Mouse (Mus musculus): ENCODE measurements at regions not wholly inside any gene's neighbourhood (a gene's known extent, or its start where the extent isn't known, plus 50 kb on each side); places are given as distances from the start of the nearest gene placed in this dataset.
A peak's percentile ranks its signal among the peaks of the same experiment; 100 is the strongest.

GRCm38 (mm10) chr14:68973636-68974101, 320.4 kb downstream of the Synb start:
- Histone ChIP-seq H3K4me1 (replicated peaks; ENCODE audit: control insufficient read depth, insufficient read depth, low read length) (no peaks in the 10 kb centered on the region), H3K27me3 (replicated peaks; ENCODE audit: control insufficient read depth, insufficient read depth, low read length) (no peaks in the 10 kb centered on the region), H3K4me3 (ENCODE audit: low read depth, low read length) (no peak overlapping the region), H3K9ac (ENCODE audit: low read length) (no peak overlapping the region), H3K4me2 (ENCODE audit: low read length) (no peak overlapping the region), H3K36me3 (ENCODE audit: control insufficient read depth, insufficient read depth, low read length) (no peaks in the 10 kb centered on the region), H3K9me3 (ENCODE audit: control insufficient read depth, low read length) (no peaks in the 10 kb centered on the region), H3K27ac (ENCODE audit: low read depth) (no peak overlapping the region)
- DNase-seq (ENCODE audit: low spot score) (no peak), ATAC-seq (replicated peaks; ENCODE audit: low FRiP score, low TSS enrichment, low read depth) (no peak)
- 75% methylated on average over 8 of the region's 8 CpGs for WGBS

- H3K27me3 ChIP-seq (replicated peaks; ENCODE audit: control insufficient read depth, insufficient read depth, low read length) = no peaks in the 10 kb centered on the region
- ATAC-seq (replicated peaks; ENCODE audit: low FRiP score, low TSS enrichment, low read depth) = no peak
- WGBS = 0% methylated on average over 1 of the region's 1 CpGs
Measured at GRCm38 (mm10) chr14:68966758-68967157, 327.3 kb downstream of the Synb start.

GRCm38 (mm10) chr14:68954577-68955460, 339.3 kb downstream of the Synb start:
- no peak for ATAC-seq (replicated peaks; ENCODE audit: low FRiP score, low TSS enrichment, low read depth)

More at GRCm38 (mm10) chr14:68966758-68967157, 327.3 kb downstream of the Synb start:
- Histone ChIP-seq H3K4me3 (ENCODE audit: low read depth, low read length) (no peak overlapping the region), H3K9ac (ENCODE audit: low read length) (no peak overlapping the region), H3K9me3 (ENCODE audit: control insufficient read depth, low read length) (no peaks in the 10 kb centered on the region), H3K27ac (ENCODE audit: low read depth) (no peak overlapping the region), H3K36me3 (ENCODE audit: control insufficient read depth, insufficient read depth, low read length) (no peaks in the 10 kb centered on the region), H3K4me2 (ENCODE audit: low read length) (no peak overlapping the region), H3K4me1 (replicated peaks; ENCODE audit: control insufficient read depth, insufficient read depth, low read length) (no peaks in the 10 kb centered on the region)
- DNase-seq (ENCODE audit: low spot score) = peak; percentile 60

GRCm38 (mm10) chr14:68945906-68946305, 348.2 kb downstream of the Synb start:
- Histone ChIP-seq H3K4me2 (ENCODE audit: low read length) (no peak overlapping the region), H3K9me3 (ENCODE audit: control insufficient read depth, low read length) (no peaks in the 10 kb centered on the region), H3K27me3 (replicated peaks; ENCODE audit: control insufficient read depth, insufficient read depth, low read length) (no peaks in the 10 kb centered on the region), H3K36me3 (ENCODE audit: control insufficient read depth, insufficient read depth, low read length) (no peaks in the 10 kb centered on the region), H3K9ac (ENCODE audit: low read length) (no peak overlapping the region), H3K4me3 (ENCODE audit: low read depth, low read length) (no peak overlapping the region), H3K27ac (ENCODE audit: low read depth) (no peak overlapping the region), H3K4me1 (replicated peaks; ENCODE audit: control insufficient read depth, insufficient read depth, low read length) (no peaks in the 10 kb centered on the region)
- no peak for DNase-seq (ENCODE audit: low spot score)
- no peak for ATAC-seq (replicated peaks; ENCODE audit: low FRiP score, low TSS enrichment, low read depth)
- 85% methylated on average over 3 of the region's 3 CpGs for WGBS

More at GRCm38 (mm10) chr14:68954577-68955460, 339.3 kb downstream of the Synb start:
- H3K9me3 ChIP-seq (ENCODE audit: control insufficient read depth, low read length) = no peaks in the 10 kb centered on the region
- H3K27me3 ChIP-seq (replicated peaks; ENCODE audit: control insufficient read depth, insufficient read depth, low read length) = no peaks in the 10 kb centered on the region
- H3K4me1 ChIP-seq (replicated peaks; ENCODE audit: control insufficient read depth, insufficient read depth, low read length) = no peaks in the 10 kb centered on the region
- H3K9ac ChIP-seq (ENCODE audit: low read length) = no peak overlapping the region
- H3K4me2 ChIP-seq (ENCODE audit: low read length) = no peak overlapping the region
- H3K27ac ChIP-seq (ENCODE audit: low read depth) = no peak overlapping the region
- no peaks in the 10 kb centered on the region for H3K36me3 ChIP-seq (ENCODE audit: control insufficient read depth, insufficient read depth, low read length)
- 69% methylated on average over 9 of the region's 9 CpGs for WGBS
- DNase-seq (ENCODE audit: low spot score) = no peak
- no peak overlapping the region for H3K4me3 ChIP-seq (ENCODE audit: low read depth, low read length)

GRCm38 (mm10) chr14:68945434-68945833, 348.7 kb downstream of the Synb start:
- ATAC-seq (replicated peaks; ENCODE audit: low FRiP score, low TSS enrichment, low read depth) = no peak

GRCm38 (mm10) chr14:68941759-68942158, 352.3 kb downstream of the Synb start:
- no peak overlapping the region for H3K4me3 ChIP-seq (ENCODE audit: low read depth, low read length)
- no peaks in the 10 kb centered on the region for H3K27me3 ChIP-seq (replicated peaks; ENCODE audit: control insufficient read depth, insufficient read depth, low read length)
- H3K4me1 ChIP-seq (replicated peaks; ENCODE audit: control insufficient read depth, insufficient read depth, low read length) = no peaks in the 10 kb centered on the region
- WGBS = 89% methylated on average over 2 of the region's 2 CpGs
- no peak overlapping the region for H3K27ac ChIP-seq (ENCODE audit: low read depth)
- no peaks in the 10 kb centered on the region for H3K36me3 ChIP-seq (ENCODE audit: control insufficient read depth, insufficient read depth, low read length)
- H3K9ac ChIP-seq (ENCODE audit: low read length) = no peak overlapping the region
- ATAC-seq (replicated peaks; ENCODE audit: low FRiP score, low TSS enrichment, low read depth) (no peak), DNase-seq (ENCODE audit: low spot score) (no peak)
- no peak overlapping the region for H3K4me2 ChIP-seq (ENCODE audit: low read length)
- no peaks in the 10 kb centered on the region for H3K9me3 ChIP-seq (ENCODE audit: control insufficient read depth, low read length)

More at GRCm38 (mm10) chr14:68945434-68945833, 348.7 kb downstream of the Synb start:
- no peak overlapping the region for H3K4me2 ChIP-seq (ENCODE audit: low read length)
- no peak for DNase-seq (ENCODE audit: low spot score)
- WGBS = 47% methylated on average over 4 of the region's 4 CpGs
- no peaks in the 10 kb centered on the region for H3K9me3 ChIP-seq (ENCODE audit: control insufficient read depth, low read length)
- H3K4me3 ChIP-seq (ENCODE audit: low read depth, low read length) = no peak overlapping the region
- no peak overlapping the region for H3K9ac ChIP-seq (ENCODE audit: low read length)
- no peaks in the 10 kb centered on the region for H3K36me3 ChIP-seq (ENCODE audit: control insufficient read depth, insufficient read depth, low read length)
- H3K27ac ChIP-seq (ENCODE audit: low read depth) = no peak overlapping the region
- no peaks in the 10 kb centered on the region for H3K4me1 ChIP-seq (replicated peaks; ENCODE audit: control insufficient read depth, insufficient read depth, low read length)
- no peaks in the 10 kb centered on the region for H3K27me3 ChIP-seq (replicated peaks; ENCODE audit: control insufficient read depth, insufficient read depth, low read length)

- ATAC-seq (replicated peaks; ENCODE audit: low FRiP score, low TSS enrichment, low read depth) (no peak), DNase-seq (ENCODE audit: low spot score) (no peak)
- 64% methylated on average over 7 of the region's 7 CpGs for WGBS
- no peak overlapping the region for H3K4me2 ChIP-seq (ENCODE audit: low read length)
- H3K4me3 ChIP-seq (ENCODE audit: low read depth, low read length) = no peak overlapping the region
- H3K9ac ChIP-seq (ENCODE audit: low read length) = no peak overlapping the region
- no peaks in the 10 kb centered on the region for H3K36me3 ChIP-seq (ENCODE audit: control insufficient read depth, insufficient read depth, low read length)
- H3K9me3 ChIP-seq (ENCODE audit: control insufficient read depth, low read length) = 0 out of 2 replicates have a peak, but pooled peaks cover 2% of the 10 kb centered on the region
- no peaks in the 10 kb centered on the region for H3K4me1 ChIP-seq (replicated peaks; ENCODE audit: control insufficient read depth, insufficient read depth, low read length)
- H3K27me3 ChIP-seq (replicated peaks; ENCODE audit: control insufficient read depth, insufficient read depth, low read length) = no peaks in the 10 kb centered on the region
- no peak overlapping the region for H3K27ac ChIP-seq (ENCODE audit: low read depth)
Measured at GRCm38 (mm10) chr14:68941132-68941690, 352.9 kb downstream of the Synb start.

GRCm38 (mm10) chr14:68935303-68935662, 358.8 kb downstream of the Synb start:
- no peak overlapping the region for H3K27ac ChIP-seq (ENCODE audit: low read depth)
- H3K9me3 ChIP-seq (ENCODE audit: control insufficient read depth, low read length) = 0 out of 2 replicates have a peak, but pooled peaks cover 2% of the 10 kb centered on the region
- no peaks in the 10 kb centered on the region for H3K36me3 ChIP-seq (ENCODE audit: control insufficient read depth, insufficient read depth, low read length)
- DNase-seq (ENCODE audit: low spot score) (no peak), ATAC-seq (replicated peaks; ENCODE audit: low FRiP score, low TSS enrichment, low read depth) (no peak)
- no peaks in the 10 kb centered on the region; the same call in 1 of the 2 replicates for H3K27me3 ChIP-seq (replicated peaks; ENCODE audit: control insufficient read depth, insufficient read depth, low read length)
- no peak overlapping the region for H3K4me3 ChIP-seq (ENCODE audit: low read depth, low read length)
- H3K4me1 ChIP-seq (replicated peaks; ENCODE audit: control insufficient read depth, insufficient read depth, low read length) = no peaks in the 10 kb centered on the region; the same call in 1 of the 2 replicates
- H3K9ac ChIP-seq (ENCODE audit: low read length) = no peak overlapping the region
- no peak overlapping the region for H3K4me2 ChIP-seq (ENCODE audit: low read length)
- WGBS = 60% methylated on average over 6 of the region's 6 CpGs
